Mouse (Mus musculus): Measurements from ENCODE around the gene Tspan11. TPM values are rescaled to one million over a fixed set of nuclear protein-coding genes. Genes with fewer than 3 reads are reported as not detected.

Gene Tspan11
- total RNA-seq, 2 experiments from 2014 or later = 2.3 to 3.7 TPM

GRCm38 (mm10) chr6:127876436-127876835 is 11.0 kb upstream of the Tspan11 start:
- no peak for DNase-seq (ENCODE audit: low spot score in 2 of 2)

GRCm38 (mm10) chr6:127877026-127877425 is 10.4 kb upstream of the Tspan11 start:
- DNase-seq (ENCODE audit: low spot score in 2 of 2) = no peak

- no peak for DNase-seq (ENCODE audit: low spot score in 2 of 2)
Measured at GRCm38 (mm10) chr6:127879472-127879871, 7.9 kb upstream of the Tspan11 start.

- DNase-seq (ENCODE audit: low spot score in 2 of 2) = no peak
Measured at GRCm38 (mm10) chr6:127886916-127887315, 473 bp upstream of the Tspan11 start.

GRCm38 (mm10) chr6:127888581-127888980 is 1.2 kb downstream of the Tspan11 start:
- DNase-seq (ENCODE audit: low spot score in 2 of 2) = no peak

- no peak for DNase-seq (ENCODE audit: low spot score in 2 of 2)
Measured at GRCm38 (mm10) chr6:127893611-127894010, 6.2 kb downstream of the Tspan11 start.

GRCm38 (mm10) chr6:127894999-127895398 is 7.6 kb downstream of the Tspan11 start:
- DNase-seq (ENCODE audit: low spot score in 2 of 2) = no peak

GRCm38 (mm10) chr6:127896425-127896824 is 9.0 kb downstream of the Tspan11 start:
- DNase-seq (ENCODE audit: low spot score in 2 of 2) = no peak

- DNase-seq (ENCODE audit: low spot score in 2 of 2) = no peak
Measured at GRCm38 (mm10) chr6:127897342-127897741, 10.0 kb downstream of the Tspan11 start.

- no peak for DNase-seq (ENCODE audit: low spot score in 2 of 2)
Measured at GRCm38 (mm10) chr6:127900062-127900461, 12.7 kb downstream of the Tspan11 start.

- no peak for DNase-seq (ENCODE audit: low spot score in 2 of 2)
Measured at GRCm38 (mm10) chr6:127901261-127901660, 13.9 kb downstream of the Tspan11 start.

- no peak for DNase-seq (ENCODE audit: low spot score in 2 of 2)
Measured at GRCm38 (mm10) chr6:127901669-127902068, 14.3 kb downstream of the Tspan11 start.

- no peak for DNase-seq (ENCODE audit: low spot score in 2 of 2)
Measured at GRCm38 (mm10) chr6:127902559-127902958, 15.2 kb downstream of the Tspan11 start.

- no peak for DNase-seq (ENCODE audit: low spot score in 2 of 2)
Measured at GRCm38 (mm10) chr6:127910638-127911037, 23.2 kb downstream of the Tspan11 start.

GRCm38 (mm10) chr6:127911687-127912086 is 24.3 kb downstream of the Tspan11 start:
- DNase-seq (ENCODE audit: low spot score in 2 of 2) = no peak

GRCm38 (mm10) chr6:127912938-127913337 is 25.5 kb downstream of the Tspan11 start:
- DNase-seq (ENCODE audit: low spot score in 2 of 2) = no peak

- no peak for DNase-seq (ENCODE audit: low spot score in 2 of 2)
Measured at GRCm38 (mm10) chr6:127916993-127917392, 29.6 kb downstream of the Tspan11 start.

- peak in 1 of 2 experiments; percentile 37 for DNase-seq (ENCODE audit: low spot score in 2 of 2)
Measured at GRCm38 (mm10) chr6:127917712-127918111, 30.3 kb downstream of the Tspan11 start.

- DNase-seq (ENCODE audit: low spot score in 2 of 2) = no peak
Measured at GRCm38 (mm10) chr6:127919491-127919890, 32.1 kb downstream of the Tspan11 start.

- peak; percentile 87 to 88 for DNase-seq (ENCODE audit: low spot score in 2 of 2)
Measured at GRCm38 (mm10) chr6:127920652-127921051, 33.3 kb downstream of the Tspan11 start.

- DNase-seq (ENCODE audit: low spot score in 2 of 2) = no peak
Measured at GRCm38 (mm10) chr6:127921996-127922395, 34.6 kb downstream of the Tspan11 start.

- no peak for DNase-seq (ENCODE audit: low spot score in 2 of 2)
Measured at GRCm38 (mm10) chr6:127923296-127923695, 35.9 kb downstream of the Tspan11 start.

- no peak for DNase-seq (ENCODE audit: low spot score in 2 of 2)
Measured at GRCm38 (mm10) chr6:127924750-127925149, 37.4 kb downstream of the Tspan11 start.

GRCm38 (mm10) chr6:127925915-127926314 is 38.5 kb downstream of the Tspan11 start:
- peak; percentile 65 to 77 for DNase-seq (ENCODE audit: low spot score in 2 of 2)

Data from layer of hippocampus, postnatal 10 days (tissue).